Mouse (Mus musculus): ENCODE results near the gene Wnt3a.
A peak's percentile ranks its signal among the peaks of the same experiment; 100 is the strongest.
"Not testable (repeated sequence)": the region's sequence is repeated elsewhere in the genome, so short reads cannot be mapped to it uniquely, and the experiment has no call there.

Gene Wnt3a

GRCm38 (mm10) chr11:59218389-59218998, 72.1 kb downstream of the Wnt3a start:
- no peak for DNase-seq (ENCODE audit: low spot score in 2 of 2)

- no peak for DNase-seq (ENCODE audit: low spot score in 2 of 2)
Observed at GRCm38 (mm10) chr11:59216955-59217354, 73.6 kb downstream of the Wnt3a start.

- DNase-seq (ENCODE audit: low spot score in 2 of 2): no peak
Observed at GRCm38 (mm10) chr11:59212892-59213494, 77.6 kb downstream of the Wnt3a start.

GRCm38 (mm10) chr11:59212320-59212719, 78.2 kb downstream of the Wnt3a start:
- not testable (repeated sequence) for DNase-seq (ENCODE audit: low spot score in 2 of 2)

- not testable (repeated sequence) for DNase-seq (ENCODE audit: low spot score in 2 of 2)
Observed at GRCm38 (mm10) chr11:59211561-59211960, 79.0 kb downstream of the Wnt3a start.

GRCm38 (mm10) chr11:59210020-59210419, 80.5 kb downstream of the Wnt3a start:
- no peak for DNase-seq (ENCODE audit: low spot score in 2 of 2)

- no peak for DNase-seq (ENCODE audit: low spot score in 2 of 2)
Observed at GRCm38 (mm10) chr11:59209580-59209979, 81.0 kb downstream of the Wnt3a start.

- DNase-seq (ENCODE audit: low spot score in 2 of 2): peak in 1 of 2 experiments; percentile 49
Observed at GRCm38 (mm10) chr11:59209003-59209441, 81.5 kb downstream of the Wnt3a start.

- peak; percentile 93 to 94 for DNase-seq (ENCODE audit: low spot score in 2 of 2)
Observed at GRCm38 (mm10) chr11:59208153-59208831, 82.3 kb downstream of the Wnt3a start, which contains the start of gene 2310033P09Rik. 2310033P09Rik (plus strand) TSS chr11:59208321.

- peak; percentile 82 to 86 for DNase-seq (ENCODE audit: low spot score in 2 of 2)
Observed at GRCm38 (mm10) chr11:59202081-59202995, 88.2 kb downstream of the Wnt3a start, which contains the start of gene Mrpl55. Mrpl55 (plus strand) TSS chr11:59202486.

- DNase-seq (ENCODE audit: low spot score in 2 of 2): no peak
Observed at GRCm38 (mm10) chr11:59201216-59202002, 89.1 kb downstream of the Wnt3a start.

All from frontal cortex, postnatal 14 days (tissue).